Mouse (Mus musculus) embryonic facial prominence, embryonic 11.5 days (tissue): ENCODE measurements at regions not wholly inside any gene's neighbourhood (a gene's known extent, or its start where the extent isn't known, plus 50 kb on each side); places are given as distances from the start of the nearest gene placed in this dataset.

Experiments used
- ATAC-seq: fragments of 200-750 bp; cut with Nextera tagmentation; replicated peaks from 2 replicates; pipeline ENCODE4 v1.8.0; 2017; ENCODE audit warnings: low read depth; ENCODE audit not compliant: insufficient number of reproducible peaks, low FRiP score, low TSS enrichment
- DNase-seq: peaks from one replicate; pipeline ENCODE4 v3.0.0-alpha.2; 2015; ENCODE audit warnings: low spot score
- H3K27ac ChIP-seq: fragments of 300-500 bp; sonication (generic); replicated peaks from 2 replicates; pipeline ENCODE4 v1.5.1; 2014; ENCODE audit warnings: mild to moderate bottlenecking, low read depth, low read length, control low read depth
- H3K27me3 ChIP-seq: fragments of 300-500 bp; sonication (generic); 2 replicates; pipeline ENCODE4 v1.6.1; 2014; ENCODE audit warnings: mild to moderate bottlenecking, low read length, moderate library complexity, mixed read lengths; ENCODE audit not compliant: control insufficient read depth, insufficient read depth
- H3K36me3 ChIP-seq: fragments of 300-500 bp; sonication (generic); replicated peaks from 2 replicates; pipeline ENCODE4 v1.6.1; 2014; ENCODE audit warnings: low read depth, mild to moderate bottlenecking, low read length, moderate library complexity, mixed read lengths; ENCODE audit not compliant: control insufficient read depth, insufficient read depth
- H3K4me1 ChIP-seq: fragments of 300-500 bp; sonication (generic); 2 replicates; pipeline ENCODE4 v1.6.1; 2014; ENCODE audit warnings: low read length, mixed read lengths; ENCODE audit not compliant: control insufficient read depth, insufficient read depth
- H3K4me2 ChIP-seq: fragments of 300-500 bp; sonication (generic); 2 replicates; pipeline ENCODE4 v1.6.1; 2014; ENCODE audit warnings: low read depth, mild to moderate bottlenecking, control low read depth, low read length, moderate library complexity
- H3K4me3 ChIP-seq: fragments of 300-500 bp; sonication (generic); 2 replicates; pipeline ENCODE4 v1.5.1; 2014; ENCODE audit warnings: low read depth, low read length, control low read depth
- H3K9ac ChIP-seq: fragments of 300-500 bp; sonication (generic); replicated peaks from 2 replicates; pipeline ENCODE4 v1.6.1; 2014; ENCODE audit warnings: mild to moderate bottlenecking, control low read depth, low read length
- H3K9me3 ChIP-seq: fragments of 300-500 bp; sonication (generic); replicated peaks from 2 replicates; pipeline ENCODE4 v1.6.1; 2016; ENCODE audit warnings: mild to moderate bottlenecking, low read length, inconsistent platforms, mixed read lengths; ENCODE audit not compliant: control insufficient read depth
- WGBS: fragments of 180-500 bp; shearing (Covaris S2); extraction: QIAGEN DNeasy Blood & Tissue Kit; methylation state at CpG from one replicate; pipeline ENCODE4 v1.1.7; 2014; 5-methylcytosine and 5-hydroxymethylcytosine counted together

GRCm38 (mm10) chr1:81954507-81954906, 278.4 kb upstream of the Gm9747 start:
- H3K9ac ChIP-seq: no peak overlapping the region
- no peaks in the 10 kb centered on the region for H3K4me1 ChIP-seq
- H3K4me2 ChIP-seq: no peak overlapping the region
- 78% methylated on average over 2 of the region's 2 CpGs for WGBS
- H3K27ac ChIP-seq: no peak overlapping the region
- H3K27me3 ChIP-seq: no peaks in the 10 kb centered on the region
- H3K4me3 ChIP-seq: no peak overlapping the region
- no peaks in the 10 kb centered on the region for H3K9me3 ChIP-seq
- ATAC-seq (no peak), DNase-seq (no peak)
- no peaks in the 10 kb centered on the region for H3K36me3 ChIP-seq

GRCm38 (mm10) chr1:81967062-81967461, 265.9 kb upstream of the Gm9747 start:
- Histone ChIP-seq H3K4me1 (no peaks in the 10 kb centered on the region), H3K9ac (no peak overlapping the region), H3K4me3 (no peak overlapping the region), H3K4me2 (no peak overlapping the region), H3K9me3 (no peaks in the 10 kb centered on the region), H3K27ac (no peak overlapping the region), H3K27me3 (no peaks in the 10 kb centered on the region), H3K36me3 (no peaks in the 10 kb centered on the region)
- ATAC-seq (no peak), DNase-seq (no peak)
- WGBS: 93% methylated on average over 1 of the region's 1 CpGs

- H3K36me3 ChIP-seq: no peaks in the 10 kb centered on the region
- ATAC-seq (no peak), DNase-seq (no peak)
- no peaks in the 10 kb centered on the region for H3K27me3 ChIP-seq
- H3K9ac ChIP-seq: no peak overlapping the region
- no peak overlapping the region for H3K27ac ChIP-seq
- H3K4me3 ChIP-seq: no peak overlapping the region
- H3K4me1 ChIP-seq: no peaks in the 10 kb centered on the region
- WGBS: 91% methylated on average over 1 of the region's 1 CpGs
- no peak overlapping the region for H3K4me2 ChIP-seq
- H3K9me3 ChIP-seq: no peaks in the 10 kb centered on the region
Observed at GRCm38 (mm10) chr1:81967746-81968295, 265.1 kb upstream of the Gm9747 start.

- no peak overlapping the region for H3K4me3 ChIP-seq
- H3K27ac ChIP-seq: no peak overlapping the region
- no peak for DNase-seq
- no peaks in the 10 kb centered on the region for H3K36me3 ChIP-seq
- no peaks in the 10 kb centered on the region for H3K27me3 ChIP-seq
- H3K4me2 ChIP-seq: no peak overlapping the region
- H3K4me1 ChIP-seq: no peaks in the 10 kb centered on the region
- WGBS: 72% methylated on average over 5 of the region's 5 CpGs
- no peak overlapping the region for H3K9ac ChIP-seq
- no peak for ATAC-seq
- no peaks in the 10 kb centered on the region for H3K9me3 ChIP-seq
Observed at GRCm38 (mm10) chr1:81972575-81972974, 260.3 kb upstream of the Gm9747 start.

- H3K4me3 ChIP-seq: no peak overlapping the region
- no peak for DNase-seq
- no peak for ATAC-seq
Observed at GRCm38 (mm10) chr1:81973481-81973880, 259.4 kb upstream of the Gm9747 start.

GRCm38 (mm10) chr1:82007943-82008342, 225.0 kb upstream of the Gm9747 start:
- Histone ChIP-seq H3K36me3 (no peaks in the 10 kb centered on the region), H3K9ac (no peak overlapping the region), H3K27me3 (no peaks in the 10 kb centered on the region), H3K4me2 (no peak overlapping the region), H3K27ac (no peak overlapping the region), H3K4me1 (no peaks in the 10 kb centered on the region), H3K9me3 (no peaks in the 10 kb centered on the region), H3K4me3 (no peak overlapping the region)
- ATAC-seq: no peak
- WGBS: 77% methylated on average over 5 of the region's 5 CpGs
- no peak for DNase-seq

More at GRCm38 (mm10) chr1:81973481-81973880, 259.4 kb upstream of the Gm9747 start:
- Histone ChIP-seq H3K36me3 (no peaks in the 10 kb centered on the region), H3K9ac (no peak overlapping the region), H3K27ac (no peak overlapping the region), H3K4me2 (no peak overlapping the region), H3K9me3 (no peaks in the 10 kb centered on the region), H3K27me3 (no peaks in the 10 kb centered on the region), H3K4me1 (no peaks in the 10 kb centered on the region)
- WGBS: 95% methylated on average over 4 of the region's 4 CpGs

GRCm38 (mm10) chr1:82008805-82009204, 224.1 kb upstream of the Gm9747 start:
- H3K4me1 ChIP-seq: no peaks in the 10 kb centered on the region
- H3K27me3 ChIP-seq: no peaks in the 10 kb centered on the region
- no peaks in the 10 kb centered on the region for H3K9me3 ChIP-seq
- no peaks in the 10 kb centered on the region for H3K36me3 ChIP-seq
- 83% methylated on average over 4 of the region's 4 CpGs for WGBS
- H3K4me3 ChIP-seq: no peak overlapping the region
- H3K9ac ChIP-seq: no peak overlapping the region
- no peak for ATAC-seq
- H3K27ac ChIP-seq: no peak overlapping the region
- H3K4me2 ChIP-seq: no peak overlapping the region
- no peak for DNase-seq

- H3K4me2 ChIP-seq: no peak overlapping the region
- DNase-seq (no peak), ATAC-seq (no peak)
- H3K27me3 ChIP-seq: no peaks in the 10 kb centered on the region
- no peak overlapping the region for H3K4me3 ChIP-seq
- no peak overlapping the region for H3K27ac ChIP-seq
- no peaks in the 10 kb centered on the region for H3K36me3 ChIP-seq
- 80% methylated on average over 1 of the region's 1 CpGs for WGBS
- H3K9me3 ChIP-seq: no peaks in the 10 kb centered on the region
- H3K9ac ChIP-seq: no peak overlapping the region
- H3K4me1 ChIP-seq: no peaks in the 10 kb centered on the region
Observed at GRCm38 (mm10) chr1:82010995-82011394, 221.9 kb upstream of the Gm9747 start.
